Mouse (Mus musculus): ENCODE measurements at regions not wholly inside any gene's neighbourhood (a gene's known extent, or its start where the extent isn't known, plus 50 kb on each side); places are given as distances from the start of the nearest gene placed in this dataset.

DNA sequence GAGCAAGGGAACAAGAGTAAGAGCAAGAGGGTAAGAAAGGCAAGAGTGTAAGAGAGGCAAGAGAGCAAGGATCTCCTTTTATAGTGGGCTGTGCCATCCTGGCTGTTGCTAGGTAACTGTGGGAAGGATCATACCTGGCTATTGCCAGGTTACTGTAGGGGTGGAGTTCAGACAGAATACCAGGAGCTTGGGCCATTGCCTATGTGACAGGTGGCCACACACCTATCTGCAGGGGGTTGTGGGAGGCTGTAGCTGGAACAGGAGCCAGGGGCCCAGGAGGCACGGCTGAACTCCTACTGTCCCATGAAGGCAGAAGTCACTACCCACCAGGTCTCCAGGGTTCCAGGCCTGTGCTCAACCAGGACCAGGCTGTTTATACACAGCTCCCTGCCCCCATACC is 1149.0 kb downstream of the 9330182O14Rik start:
- H3K9me3 ChIP-seq (ENCODE audit: low read length) = no peaks in the 10 kb centered on the region
- no peaks in the 10 kb centered on the region for H3K36me3 ChIP-seq (ENCODE audit: insufficient read depth, low read length)
- H3K9ac ChIP-seq (replicated peaks; ENCODE audit: low read length) = no peak overlapping the region
- no peak overlapping the region for H3K4me2 ChIP-seq (replicated peaks; ENCODE audit: low read depth, low read length)
- no peak for ATAC-seq (ENCODE audit: low FRiP score, low TSS enrichment)
- WGBS = 80% methylated on average over 1 of the region's 1 CpGs
- H3K27me3 ChIP-seq (ENCODE audit: insufficient read depth, low read length) = no peaks in the 10 kb centered on the region
- H3K4me1 ChIP-seq (ENCODE audit: insufficient read depth, low read length) = no peaks in the 10 kb centered on the region
- H3K27ac ChIP-seq (ENCODE audit: low read length) = no peak overlapping the region
- no peak overlapping the region for H3K4me3 ChIP-seq (ENCODE audit: low read length)

- Histone ChIP-seq H3K27me3 (ENCODE audit: insufficient read depth, low read length) (no peaks in the 10 kb centered on the region), H3K4me2 (replicated peaks; ENCODE audit: low read depth, low read length) (no peak overlapping the region), H3K9me3 (ENCODE audit: low read length) (no peaks in the 10 kb centered on the region), H3K4me1 (ENCODE audit: insufficient read depth, low read length) (no peaks in the 10 kb centered on the region), H3K27ac (ENCODE audit: low read length) (no peak overlapping the region), H3K4me3 (ENCODE audit: low read length) (no peak overlapping the region), H3K36me3 (ENCODE audit: insufficient read depth, low read length) (no peaks in the 10 kb centered on the region), H3K9ac (replicated peaks; ENCODE audit: low read length) (no peak overlapping the region)
- ATAC-seq (ENCODE audit: low FRiP score, low TSS enrichment) = no peak
- 72% methylated on average over 5 of the region's 5 CpGs for WGBS
These were observed 1152.7 kb downstream of the 9330182O14Rik start for GRCm38 (mm10) chr15:41286809-41287413.

GRCm38 (mm10) chr15:41297419-41297818 is 1163.3 kb downstream of the 9330182O14Rik start:
- ATAC-seq (ENCODE audit: low FRiP score, low TSS enrichment) = peak; percentile 81; the same call in 1 of the 2 replicates
- no peaks in the 10 kb centered on the region for H3K27me3 ChIP-seq (ENCODE audit: insufficient read depth, low read length)
- no peaks in the 10 kb centered on the region for H3K9me3 ChIP-seq (ENCODE audit: low read length)
- no peak overlapping the region for H3K4me3 ChIP-seq (ENCODE audit: low read length)
- H3K36me3 ChIP-seq (ENCODE audit: insufficient read depth, low read length) = no peaks in the 10 kb centered on the region
- H3K4me1 ChIP-seq (ENCODE audit: insufficient read depth, low read length) = no peaks in the 10 kb centered on the region
- no peak overlapping the region for H3K27ac ChIP-seq (ENCODE audit: low read length)
- no peak overlapping the region for H3K9ac ChIP-seq (replicated peaks; ENCODE audit: low read length)
- WGBS = 58% methylated on average over 4 of the region's 4 CpGs
- H3K4me2 ChIP-seq (replicated peaks; ENCODE audit: low read depth, low read length) = no peak overlapping the region

DNA sequence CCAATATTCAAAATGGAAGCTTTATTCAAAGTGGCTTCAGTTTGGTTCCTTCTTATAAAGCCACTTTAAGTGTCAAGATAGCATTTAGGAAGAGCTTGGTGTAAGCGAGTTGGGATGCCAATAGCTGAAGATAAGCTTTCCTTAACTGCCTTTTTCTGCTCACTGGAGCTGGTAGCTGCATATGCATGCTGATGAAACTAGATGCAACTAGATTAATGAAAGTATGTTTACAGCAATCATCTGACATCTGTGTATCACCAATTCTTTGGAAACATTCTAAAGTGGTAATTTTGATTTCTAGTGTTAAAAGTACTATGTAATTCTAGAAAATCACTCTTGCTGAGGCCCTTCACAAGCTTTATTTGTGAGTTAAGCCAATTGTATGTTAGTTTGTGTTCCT is 1172.5 kb downstream of the 9330182O14Rik start:
- WGBS = 87% methylated on average over 1 of the region's 1 CpGs
- Histone ChIP-seq H3K27ac (ENCODE audit: low read length) (no peak overlapping the region), H3K4me3 (ENCODE audit: low read length) (no peak overlapping the region), H3K4me2 (replicated peaks; ENCODE audit: low read depth, low read length) (no peak overlapping the region), H3K9me3 (ENCODE audit: low read length) (no peaks in the 10 kb centered on the region), H3K9ac (replicated peaks; ENCODE audit: low read length) (no peak overlapping the region), H3K36me3 (ENCODE audit: insufficient read depth, low read length) (no peaks in the 10 kb centered on the region), H3K4me1 (ENCODE audit: insufficient read depth, low read length) (no peaks in the 10 kb centered on the region), H3K27me3 (ENCODE audit: insufficient read depth, low read length) (no peaks in the 10 kb centered on the region)
- ATAC-seq (ENCODE audit: low FRiP score, low TSS enrichment) = no peak

DNA sequence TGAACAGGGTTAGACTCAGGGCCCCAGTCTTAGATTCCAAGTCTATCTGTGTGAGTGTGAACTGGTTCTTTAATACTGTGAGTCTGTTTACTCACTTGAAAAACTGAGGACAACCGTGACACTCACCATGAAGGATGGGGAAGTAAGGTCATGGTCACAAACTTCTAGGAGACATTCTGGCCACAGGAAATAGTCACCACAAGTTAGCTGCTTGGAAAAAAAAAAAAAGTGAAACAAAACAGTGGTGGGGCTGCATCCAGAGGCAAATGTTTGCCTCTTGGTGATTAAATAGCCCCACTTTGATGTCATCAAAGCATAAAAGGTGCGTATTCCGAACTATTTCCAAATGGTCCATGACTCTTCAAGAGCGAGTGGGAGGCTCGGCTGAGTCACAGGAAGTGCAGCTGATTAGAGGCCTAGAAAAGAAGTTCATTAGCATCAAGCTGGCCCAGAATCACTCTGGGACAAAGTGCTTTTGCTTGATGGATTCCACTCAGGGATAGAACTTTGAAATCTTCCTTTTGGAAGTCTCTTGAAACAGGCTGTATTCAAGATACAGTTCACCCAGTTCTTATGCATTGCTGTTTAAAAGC is 1177.7 kb downstream of the 9330182O14Rik start:
- Histone ChIP-seq H3K27me3 (ENCODE audit: insufficient read depth, low read length) (no peaks in the 10 kb centered on the region), H3K4me2 (replicated peaks; ENCODE audit: low read depth, low read length) (no peak overlapping the region), H3K27ac (ENCODE audit: low read length) (no peak overlapping the region), H3K36me3 (ENCODE audit: insufficient read depth, low read length) (no peaks in the 10 kb centered on the region), H3K4me1 (ENCODE audit: insufficient read depth, low read length) (no peaks in the 10 kb centered on the region), H3K9ac (replicated peaks; ENCODE audit: low read length) (no peak overlapping the region), H3K9me3 (ENCODE audit: low read length) (no peaks in the 10 kb centered on the region), H3K4me3 (ENCODE audit: low read length) (no peak overlapping the region)
- ATAC-seq (ENCODE audit: low FRiP score, low TSS enrichment) = no peak
- 39% methylated on average over 5 of the region's 5 CpGs for WGBS

DNA sequence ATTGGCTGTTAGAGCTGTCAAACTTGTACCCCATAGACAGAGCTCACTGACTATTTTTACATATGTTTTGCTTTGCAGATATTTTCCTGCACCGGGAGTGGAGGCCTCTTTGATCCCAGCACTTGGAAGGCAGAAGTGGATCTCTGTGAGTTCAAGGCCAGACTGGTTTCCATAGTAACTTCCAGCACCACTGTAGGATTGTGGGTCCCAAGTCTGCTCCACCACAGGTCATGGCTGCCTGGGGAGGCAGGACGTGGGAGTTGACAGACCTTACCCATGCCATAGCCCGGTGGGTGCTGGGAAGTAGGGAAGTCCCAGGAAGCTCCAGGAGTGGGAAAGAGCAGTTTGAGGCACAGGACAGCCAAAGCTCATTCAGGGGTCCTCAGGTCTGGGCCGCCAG is 1180.8 kb downstream of the 9330182O14Rik start:
- no peak overlapping the region for H3K27ac ChIP-seq (ENCODE audit: low read length)
- H3K4me2 ChIP-seq (replicated peaks; ENCODE audit: low read depth, low read length) = no peak overlapping the region
- ATAC-seq (ENCODE audit: low FRiP score, low TSS enrichment) = no peak
- WGBS = 77% methylated on average over 4 of the region's 4 CpGs
- H3K36me3 ChIP-seq (ENCODE audit: insufficient read depth, low read length) = no peaks in the 10 kb centered on the region
- H3K27me3 ChIP-seq (ENCODE audit: insufficient read depth, low read length) = no peaks in the 10 kb centered on the region
- no peak overlapping the region for H3K4me3 ChIP-seq (ENCODE audit: low read length)
- H3K9ac ChIP-seq (replicated peaks; ENCODE audit: low read length) = no peak overlapping the region
- no peaks in the 10 kb centered on the region for H3K4me1 ChIP-seq (ENCODE audit: insufficient read depth, low read length)
- H3K9me3 ChIP-seq (ENCODE audit: low read length) = no peaks in the 10 kb centered on the region

DNA sequence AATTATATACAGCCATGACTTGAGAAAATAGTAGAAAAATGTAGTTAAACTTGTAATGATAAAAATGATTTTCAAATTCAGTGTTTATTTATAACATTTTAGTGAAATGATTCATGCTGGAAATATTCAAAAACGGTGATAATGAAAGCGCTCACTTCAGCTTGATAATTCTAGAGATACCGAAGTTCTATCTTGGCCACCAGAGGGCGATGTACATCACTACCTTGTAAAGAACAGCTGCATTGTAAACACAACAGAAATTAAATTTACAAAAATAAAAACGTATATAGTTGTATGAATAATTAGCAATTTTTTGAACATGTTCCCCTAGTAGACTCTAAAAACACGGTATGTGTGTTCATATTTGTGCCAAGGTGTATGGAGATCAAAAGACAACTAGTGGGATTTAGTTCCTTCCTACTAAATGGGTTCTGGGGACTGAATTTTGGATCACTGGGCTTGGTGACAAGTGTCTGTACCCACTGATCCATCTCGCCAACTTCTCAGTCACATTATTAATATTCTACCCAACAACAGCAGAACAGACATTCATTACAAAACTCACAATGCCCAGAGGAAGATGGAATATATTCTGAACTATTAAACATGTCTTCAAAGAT is 1191.6 kb downstream of the 9330182O14Rik start:
- Histone ChIP-seq H3K27me3 (ENCODE audit: insufficient read depth, low read length) (no peaks in the 10 kb centered on the region), H3K4me3 (ENCODE audit: low read length) (no peak overlapping the region), H3K9ac (replicated peaks; ENCODE audit: low read length) (no peak overlapping the region), H3K36me3 (ENCODE audit: insufficient read depth, low read length) (no peaks in the 10 kb centered on the region), H3K27ac (ENCODE audit: low read length) (no peak overlapping the region), H3K4me1 (ENCODE audit: insufficient read depth, low read length) (no peaks in the 10 kb centered on the region), H3K4me2 (replicated peaks; ENCODE audit: low read depth, low read length) (no peak overlapping the region), H3K9me3 (ENCODE audit: low read length) (no peaks in the 10 kb centered on the region)
- ATAC-seq (ENCODE audit: low FRiP score, low TSS enrichment) = no peak; the same call in 1 of the 2 replicates
- WGBS = 20% methylated on average over 7 of the region's 7 CpGs

GRCm38 (mm10) chr15:41329286-41329685 is 1195.1 kb downstream of the 9330182O14Rik start:
- Histone ChIP-seq H3K9me3 (ENCODE audit: low read length) (no peaks in the 10 kb centered on the region), H3K4me1 (ENCODE audit: insufficient read depth, low read length) (no peaks in the 10 kb centered on the region), H3K27ac (ENCODE audit: low read length) (no peak overlapping the region), H3K4me3 (ENCODE audit: low read length) (no peak overlapping the region), H3K27me3 (ENCODE audit: insufficient read depth, low read length) (no peaks in the 10 kb centered on the region), H3K36me3 (ENCODE audit: insufficient read depth, low read length) (no peaks in the 10 kb centered on the region), H3K4me2 (replicated peaks; ENCODE audit: low read depth, low read length) (no peak overlapping the region), H3K9ac (replicated peaks; ENCODE audit: low read length) (no peak overlapping the region)
- 89% methylated on average over 2 of the region's 2 CpGs for WGBS
- ATAC-seq (ENCODE audit: low FRiP score, low TSS enrichment) = no peak

DNA sequence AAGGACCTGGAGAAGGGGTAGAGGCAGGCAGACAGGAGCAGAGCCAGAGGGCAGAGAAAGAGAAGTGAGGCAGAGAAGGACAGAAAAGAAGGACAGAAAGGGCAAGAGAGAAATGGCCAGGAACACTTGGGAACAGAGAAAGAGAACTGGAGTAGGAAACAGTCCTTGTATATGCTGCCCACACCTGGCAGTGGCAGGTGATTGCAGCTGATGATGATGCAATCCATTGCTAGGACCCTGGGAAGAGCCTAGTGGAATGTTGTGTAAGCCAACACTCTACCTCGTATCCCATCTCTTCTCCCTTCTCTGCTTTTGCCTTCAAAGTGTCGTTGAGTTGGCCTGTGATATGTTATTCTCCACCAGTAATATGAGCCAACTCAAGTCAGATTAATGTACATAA is 1195.9 kb downstream of the 9330182O14Rik start:
- Histone ChIP-seq H3K27ac (ENCODE audit: low read length) (no peak overlapping the region), H3K9ac (replicated peaks; ENCODE audit: low read length) (no peak overlapping the region), H3K4me1 (ENCODE audit: insufficient read depth, low read length) (no peaks in the 10 kb centered on the region), H3K4me3 (ENCODE audit: low read length) (no peak overlapping the region), H3K9me3 (ENCODE audit: low read length) (no peaks in the 10 kb centered on the region), H3K27me3 (ENCODE audit: insufficient read depth, low read length) (no peaks in the 10 kb centered on the region), H3K36me3 (ENCODE audit: insufficient read depth, low read length) (no peaks in the 10 kb centered on the region), H3K4me2 (replicated peaks; ENCODE audit: low read depth, low read length) (no peak overlapping the region)
- 34% methylated on average over 2 of the region's 2 CpGs for WGBS
- no peak for ATAC-seq (ENCODE audit: low FRiP score, low TSS enrichment)

DNA sequence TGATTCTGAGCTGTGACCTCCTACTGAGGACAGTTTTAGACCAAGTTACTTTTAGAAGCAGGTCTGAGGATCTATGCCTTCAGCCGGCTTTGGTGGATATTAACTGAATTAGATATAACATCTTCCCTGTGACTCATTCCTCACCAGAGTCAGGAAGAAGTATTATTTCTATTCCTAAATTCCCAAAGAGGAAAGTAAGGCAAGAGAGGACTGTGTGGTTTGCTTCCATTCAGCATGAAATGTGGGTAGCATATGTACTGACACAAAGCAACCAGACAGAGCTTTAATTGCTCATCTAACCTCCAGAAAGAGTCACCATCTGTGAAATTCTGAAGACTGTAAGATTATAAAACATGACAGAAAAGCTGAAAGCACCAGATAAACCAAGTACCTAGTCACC is 1198.3 kb downstream of the 9330182O14Rik start:
- no peaks in the 10 kb centered on the region for H3K9me3 ChIP-seq (ENCODE audit: low read length)
- ATAC-seq (ENCODE audit: low FRiP score, low TSS enrichment) = no peak
- WGBS = 87% methylated on average over 1 of the region's 1 CpGs

More for the DNA sequence above, 1198.3 kb downstream of the 9330182O14Rik start:
- Histone ChIP-seq H3K4me2 (replicated peaks; ENCODE audit: low read depth, low read length) (no peak overlapping the region), H3K4me1 (ENCODE audit: insufficient read depth, low read length) (no peaks in the 10 kb centered on the region), H3K27me3 (ENCODE audit: insufficient read depth, low read length) (no peaks in the 10 kb centered on the region), H3K27ac (ENCODE audit: low read length) (no peak overlapping the region), H3K4me3 (ENCODE audit: low read length) (no peak overlapping the region), H3K36me3 (ENCODE audit: insufficient read depth, low read length) (no peaks in the 10 kb centered on the region), H3K9ac (replicated peaks; ENCODE audit: low read length) (no peak overlapping the region)
